Mouse (Mus musculus) embryonic facial prominence, embryonic 12.5 days (tissue): ENCODE results near the gene St13. TPM values are rescaled to one million over a fixed set of nuclear protein-coding genes. Genes with fewer than 3 reads are reported as not detected.

Experiments used
- ATAC-seq: fragments of 200-750 bp; cut with Nextera tagmentation; 2 replicates; pipeline ENCODE4 v1.8.0; 2017; ENCODE audit not compliant: insufficient number of reproducible peaks, insufficient read depth, low FRiP score, low TSS enrichment
- H3K27ac ChIP-seq: fragments of 300-500 bp; sonication (generic); 2 replicates; pipeline ENCODE4 v1.5.1; 2016; ENCODE audit warnings: mild to moderate bottlenecking
- H3K27me3 ChIP-seq: fragments of 300-500 bp; sonication (generic); 2 replicates; pipeline ENCODE4 v1.6.1; 2016; ENCODE audit warnings: mild to moderate bottlenecking, moderate library complexity
- H3K36me3 ChIP-seq: fragments of 300-500 bp; sonication (generic); 2 replicates; pipeline ENCODE4 v1.6.1; 2016; ENCODE audit warnings: mild to moderate bottlenecking
- H3K4me1 ChIP-seq: fragments of 300-500 bp; sonication (generic); 2 replicates; pipeline ENCODE4 v1.6.1; 2016
- H3K4me2 ChIP-seq: fragments of 300-500 bp; sonication (generic); replicated peaks from 2 replicates; pipeline ENCODE4 v1.6.1; 2016; ENCODE audit warnings: mild to moderate bottlenecking, moderate library complexity
- H3K4me3 ChIP-seq: fragments of 300-500 bp; sonication (generic); 2 replicates; pipeline ENCODE4 v1.5.1; 2016; ENCODE audit warnings: mild to moderate bottlenecking
- H3K9ac ChIP-seq: fragments of 300-500 bp; sonication (generic); 2 replicates; pipeline ENCODE4 v1.6.1; 2016; ENCODE audit warnings: mild to moderate bottlenecking, moderate library complexity
- H3K9me3 ChIP-seq: fragments of 300-500 bp; sonication (generic); 2 replicates; pipeline ENCODE4 v1.6.1; 2016; ENCODE audit warnings: mild to moderate bottlenecking, moderate library complexity
- WGBS: fragments of 180-500 bp; shearing (Covaris S2); methylation state at CpG from one replicate; pipeline ENCODE4 v1.1.7; 2016; 5-methylcytosine and 5-hydroxymethylcytosine counted together
- polyA plus RNA-seq: library from polyadenylated mRNA; unstranded; fragments of >200 nt; fragmentation: Nextera tagmentation; extraction: Ambion mirVana; gene quantifications from 2 replicates; pipeline ENCODE4 v1.2.1, GENCODE M21; 2016

St13 gene
- polyA plus RNA-seq, 1 experiment from 2014 or later: 207 TPM

GRCm38 (mm10) chr15:81364271-81364670 lies 35.6 kb downstream of the St13 start:
- H3K9me3 ChIP-seq: no peaks in the 10 kb centered on the region
- H3K27ac ChIP-seq: no peak overlapping the region
- H3K9ac ChIP-seq: no peak overlapping the region
- no peak overlapping the region for H3K4me2 ChIP-seq
- H3K27me3 ChIP-seq: no peaks in the 10 kb centered on the region
- ATAC-seq: no peak
- 86% methylated on average over 1 of the region's 1 CpGs for WGBS
- peaks cover 16% of the 10 kb centered on the region for H3K4me1 ChIP-seq
- H3K4me3 ChIP-seq: no peak overlapping the region
- peaks cover 48% of the 10 kb centered on the region for H3K36me3 ChIP-seq

- Histone ChIP-seq H3K27ac (no peak overlapping the region), H3K9me3 (no peaks in the 10 kb centered on the region), H3K4me1 (peaks cover 21% of the 10 kb centered on the region), H3K4me2 (no peak overlapping the region), H3K9ac (no peak overlapping the region), H3K4me3 (no peak overlapping the region), H3K27me3 (no peaks in the 10 kb centered on the region), H3K36me3 (peaks cover 35% of the 10 kb centered on the region)
- ATAC-seq: no peak
- WGBS: 64% methylated on average over 1 of the region's 1 CpGs
These were observed 37.4 kb downstream of the St13 start for GRCm38 (mm10) chr15:81362501-81362900.

- ATAC-seq: no peak
- Histone ChIP-seq H3K9me3 (no peaks in the 10 kb centered on the region), H3K36me3 (peaks cover 25% of the 10 kb centered on the region), H3K9ac (no peak overlapping the region), H3K27ac (peak overlapping the region; percentile 81), H3K4me1 (peaks cover 21% of the 10 kb centered on the region), H3K4me2 (peak overlapping the region; percentile 69), H3K4me3 (peak overlapping the region; percentile 74), H3K27me3 (no peaks in the 10 kb centered on the region)
- 48% methylated on average over 10 of the region's 10 CpGs for whole genome bisulfite sequencing
These were observed 38.4 kb downstream of the St13 start for GRCm38 (mm10) chr15:81361417-81362015.

- H3K27ac ChIP-seq: peak overlapping the region; percentile 81
- WGBS: 45% methylated on average over 6 of the region's 6 CpGs
- peak overlapping the region; percentile 76; the same call in 1 of the 2 replicates for H3K9ac ChIP-seq
- peak overlapping the region; percentile 74 for H3K4me3 ChIP-seq
- H3K27me3 ChIP-seq: no peaks in the 10 kb centered on the region
- H3K4me2 ChIP-seq: peak overlapping the region; percentile 69
- peaks cover 21% of the 10 kb centered on the region for H3K36me3 ChIP-seq
- peaks cover 21% of the 10 kb centered on the region for H3K4me1 ChIP-seq
- no peaks in the 10 kb centered on the region for H3K9me3 ChIP-seq
- peak; percentile 24; the same call in 1 of the 2 replicates for ATAC-seq
These were observed 38.9 kb downstream of the St13 start for GRCm38 (mm10) chr15:81361022-81361404.

GRCm38 (mm10) chr15:81360345-81361021 lies 39.4 kb downstream of the St13 start, which contains the start of gene Slc25a17:
Gene Slc25a17 (minus strand): TSS chr15:81360812.
- Histone ChIP-seq H3K9me3 (no peaks in the 10 kb centered on the region), H3K27me3 (no peaks in the 10 kb centered on the region), H3K4me2 (peak within 1 kb of the TSS; percentile 69), H3K4me1 (peaks cover 21% of the 10 kb centered on the region), H3K9ac (peak within 1 kb of the TSS; percentile 76), H3K27ac (peak within 1 kb of the TSS; percentile 81), H3K4me3 (peak within 1 kb of the TSS; percentile 74), H3K36me3 (peaks cover 17% of the 10 kb centered on the region)
- ATAC-seq: peak; percentile 99
- 1% methylated on average over 30 of the region's 30 CpGs for WGBS

- no peak for ATAC-seq
- Histone ChIP-seq H3K27me3 (no peaks in the 10 kb centered on the region), H3K36me3 (peaks cover 10% of the 10 kb centered on the region), H3K4me3 (peak overlapping the region; percentile 74), H3K9me3 (no peaks in the 10 kb centered on the region), H3K4me2 (peak overlapping the region; percentile 69), H3K4me1 (peaks cover 21% of the 10 kb centered on the region), H3K27ac (no peak overlapping the region), H3K9ac (no peak overlapping the region)
- WGBS: 90% methylated on average over 5 of the region's 5 CpGs
These were observed 40.5 kb downstream of the St13 start for GRCm38 (mm10) chr15:81359421-81359820.

- ATAC-seq: no peak
- 80% methylated on average over 3 of the region's 3 CpGs for WGBS
- no peak overlapping the region for H3K4me2 ChIP-seq
These were observed 40.9 kb downstream of the St13 start for GRCm38 (mm10) chr15:81358943-81359342.

GRCm38 (mm10) chr15:81356946-81357345 lies 42.9 kb downstream of the St13 start:
- WGBS: 55% methylated on average over 5 of the region's 5 CpGs
- Histone ChIP-seq H3K4me1 (peaks cover 21% of the 10 kb centered on the region), H3K27ac (no peak overlapping the region), H3K9ac (no peak overlapping the region), H3K36me3 (no peaks in the 10 kb centered on the region), H3K9me3 (no peaks in the 10 kb centered on the region), H3K4me3 (no peak overlapping the region), H3K27me3 (no peaks in the 10 kb centered on the region), H3K4me2 (no peak overlapping the region)
- ATAC-seq: no peak

More at GRCm38 (mm10) chr15:81358943-81359342, 40.9 kb downstream of the St13 start:
- H3K4me3 ChIP-seq: no peak overlapping the region
- no peaks in the 10 kb centered on the region for H3K9me3 ChIP-seq
- peaks cover 5% of the 10 kb centered on the region for H3K36me3 ChIP-seq
- H3K9ac ChIP-seq: no peak overlapping the region
- H3K4me1 ChIP-seq: peaks cover 21% of the 10 kb centered on the region
- H3K27me3 ChIP-seq: no peaks in the 10 kb centered on the region
- no peak overlapping the region for H3K27ac ChIP-seq

- Histone ChIP-seq H3K27me3 (no peaks in the 10 kb centered on the region), H3K36me3 (no peaks in the 10 kb centered on the region), H3K9ac (no peak overlapping the region), H3K9me3 (no peaks in the 10 kb centered on the region), H3K4me1 (peaks cover 18% of the 10 kb centered on the region), H3K27ac (no peak overlapping the region), H3K4me3 (no peak overlapping the region), H3K4me2 (no peak overlapping the region)
- WGBS: 60% methylated on average over 3 of the region's 3 CpGs
- no peak for ATAC-seq
These were observed 44.6 kb downstream of the St13 start for GRCm38 (mm10) chr15:81355146-81355761.

- Histone ChIP-seq H3K4me2 (no peak overlapping the region), H3K4me3 (no peak overlapping the region), H3K27me3 (no peaks in the 10 kb centered on the region), H3K27ac (no peak overlapping the region), H3K36me3 (no peaks in the 10 kb centered on the region), H3K9ac (no peak overlapping the region), H3K4me1 (peaks cover 4% of the 10 kb centered on the region; the same call in 1 of the 2 replicates), H3K9me3 (no peaks in the 10 kb centered on the region)
- 63% methylated on average over 1 of the region's 1 CpGs for WGBS
- ATAC-seq: no peak
These were observed 47.2 kb downstream of the St13 start for GRCm38 (mm10) chr15:81352638-81353037.

- Histone ChIP-seq H3K27me3 (no peaks in the 10 kb centered on the region), H3K9me3 (no peaks in the 10 kb centered on the region), H3K4me3 (no peak overlapping the region), H3K9ac (no peak overlapping the region), H3K4me1 (peaks cover 4% of the 10 kb centered on the region; the same call in 1 of the 2 replicates), H3K36me3 (no peaks in the 10 kb centered on the region), H3K4me2 (no peak overlapping the region), H3K27ac (no peak overlapping the region)
- no peak for ATAC-seq
- WGBS: 85% methylated on average over 1 of the region's 1 CpGs
These were observed 49.5 kb downstream of the St13 start for GRCm38 (mm10) chr15:81350401-81350800.

GRCm38 (mm10) chr15:81348366-81348765 lies 51.5 kb downstream of the St13 start:
- Histone ChIP-seq H3K9me3 (no peaks in the 10 kb centered on the region), H3K36me3 (peaks cover 5% of the 10 kb centered on the region), H3K9ac (no peak overlapping the region), H3K4me2 (no peak overlapping the region), H3K27me3 (no peaks in the 10 kb centered on the region), H3K27ac (no peak overlapping the region), H3K4me1 (peaks cover 4% of the 10 kb centered on the region; the same call in 1 of the 2 replicates), H3K4me3 (no peak overlapping the region)
- no peak for ATAC-seq
- WGBS: 40% methylated on average over 2 of the region's 2 CpGs
